Mouse (Mus musculus) adipocyte (in vitro differentiated cells): ENCODE results near the gene Rpl23a.
"Not testable (repeated sequence)": the region's sequence is repeated elsewhere in the genome, so short reads cannot be mapped to it uniquely, and the experiment has no call there.

Source experiments
- DNase-seq: peaks from one replicate; pipeline ENCODE4 v3.0.0-alpha.2; 2016; ENCODE audit warnings: low spot score

Gene Rpl23a

GRCm38 (mm10) chr11:78146707-78147543 is 36.5 kb downstream of the Rpl23a start:
- no peak for DNase-seq

- no peak for DNase-seq
Observed at GRCm38 (mm10) chr11:78146168-78146567, 37.2 kb downstream of the Rpl23a start.

- DNase-seq, result no peak
Observed at GRCm38 (mm10) chr11:78143520-78143919, 39.9 kb downstream of the Rpl23a start.

GRCm38 (mm10) chr11:78140665-78141064 is 42.7 kb downstream of the Rpl23a start:
- no peak for DNase-seq

- no peak for DNase-seq
Observed at GRCm38 (mm10) chr11:78138023-78138422, 45.4 kb downstream of the Rpl23a start.

GRCm38 (mm10) chr11:78137584-78137983 is 45.8 kb downstream of the Rpl23a start:
- no peak for DNase-seq

GRCm38 (mm10) chr11:78136132-78136531 is 47.3 kb downstream of the Rpl23a start:
- DNase-seq, result no peak

GRCm38 (mm10) chr11:78135314-78135713 is 48.1 kb downstream of the Rpl23a start:
- DNase-seq, result not testable (repeated sequence)

- no peak for DNase-seq
Observed at GRCm38 (mm10) chr11:78134344-78134743, 49.0 kb downstream of the Rpl23a start.

- no peak for DNase-seq
Observed at GRCm38 (mm10) chr11:78133915-78134314, 49.5 kb downstream of the Rpl23a start.
